Mouse (Mus musculus): Measurements from ENCODE around the gene Gabarapl2.

- TF ChIP-seq CTCF (IDR thresholded peaks at IDR 0.05) (no peak), POLR2A (IDR thresholded peaks at IDR 0.05; ENCODE audit: insufficient read depth, low read depth, low read length) (no peak), EP300 (IDR thresholded peaks at IDR 0.05; ENCODE audit: insufficient read depth, low read depth, low read length) (no peak)
Measured at GRCm38 (mm10) chr8:111957231-111957630, 16.7 kb downstream of the Gabarapl2 start.

All from heart, adult 2 months (tissue).